Mouse (Mus musculus) limb, embryonic 11.5 days (tissue): ENCODE measurements around the gene Teddm1a. TPM values are rescaled to one million over a fixed set of nuclear protein-coding genes. Genes with fewer than 3 reads are reported as not detected.

Source experiments
- ATAC-seq: fragments of 200-750 bp; cut with Nextera tagmentation; 2 replicates; pipeline ENCODE4 v1.8.0; 2017; ENCODE audit warnings: low read depth; ENCODE audit not compliant: insufficient number of reproducible peaks, low FRiP score, low TSS enrichment
- DNase-seq: peaks from one replicate; pipeline ENCODE4 v3.0.0-alpha.2; 2015; ENCODE audit warnings: low spot score
- H3K27ac ChIP-seq: fragments of 300-500 bp; sonication (generic); replicated peaks from 2 replicates; pipeline ENCODE4 v1.5.1; 2014; ENCODE audit warnings: low read depth, mild to moderate bottlenecking, low read length
- H3K27me3 ChIP-seq: fragments of 300-500 bp; sonication (generic); 2 replicates; pipeline ENCODE4 v1.6.1; 2014; ENCODE audit warnings: mild to moderate bottlenecking, low read length, mixed read lengths; ENCODE audit not compliant: control insufficient read depth, insufficient read depth
- H3K36me3 ChIP-seq: fragments of 300-500 bp; sonication (generic); 2 replicates; pipeline ENCODE4 v1.6.1; 2014; ENCODE audit warnings: mild to moderate bottlenecking, low read length, moderate library complexity, mixed read lengths; ENCODE audit not compliant: control insufficient read depth, insufficient read depth
- H3K4me1 ChIP-seq: fragments of 300-500 bp; sonication (generic); 2 replicates; pipeline ENCODE4 v1.6.1; 2014; ENCODE audit warnings: low read length, mixed read lengths; ENCODE audit not compliant: control insufficient read depth, insufficient read depth
- H3K4me2 ChIP-seq: fragments of 300-500 bp; sonication (generic); 2 replicates; pipeline ENCODE4 v1.6.1; 2014; ENCODE audit warnings: low read depth, mild to moderate bottlenecking, moderate library complexity; ENCODE audit not compliant: severe bottlenecking
- H3K4me3 ChIP-seq: fragments of 300-500 bp; sonication (generic); 2 replicates; pipeline ENCODE4 v1.5.1; 2014; ENCODE audit warnings: low read depth, low read length
- H3K9ac ChIP-seq: fragments of 300-500 bp; sonication (generic); 2 replicates; pipeline ENCODE4 v1.6.1; 2014; ENCODE audit warnings: mild to moderate bottlenecking, low read length
- H3K9me3 ChIP-seq: fragments of 300-500 bp; sonication (generic); 2 replicates; pipeline ENCODE4 v1.6.1; 2016; ENCODE audit warnings: low read length; ENCODE audit not compliant: control insufficient read depth
- WGBS: fragments of 180-500 bp; shearing (Covaris S2); extraction: QIAGEN DNeasy Blood & Tissue Kit; methylation state at CpG from one replicate; pipeline ENCODE4 v1.1.7; 2014; 5-methylcytosine and 5-hydroxymethylcytosine counted together
- microRNA-seq: library from miRNA; unstranded; fragments of <30 nt; microRNA quantifications from one replicate; pipeline ENCODE4, GENCODE M21; 2016
- polyA plus RNA-seq: library from polyadenylated mRNA; unstranded; fragments of >200 nt; fragmentation: Nextera tagmentation; extraction: Ambion mirVana; gene quantifications from 2 replicates; pipeline ENCODE4 v1.2.1, GENCODE M21; 2014

Gene Teddm1a
- polyA plus RNA-seq, 1 experiment from 2014 or later, result not detected

DNA sequence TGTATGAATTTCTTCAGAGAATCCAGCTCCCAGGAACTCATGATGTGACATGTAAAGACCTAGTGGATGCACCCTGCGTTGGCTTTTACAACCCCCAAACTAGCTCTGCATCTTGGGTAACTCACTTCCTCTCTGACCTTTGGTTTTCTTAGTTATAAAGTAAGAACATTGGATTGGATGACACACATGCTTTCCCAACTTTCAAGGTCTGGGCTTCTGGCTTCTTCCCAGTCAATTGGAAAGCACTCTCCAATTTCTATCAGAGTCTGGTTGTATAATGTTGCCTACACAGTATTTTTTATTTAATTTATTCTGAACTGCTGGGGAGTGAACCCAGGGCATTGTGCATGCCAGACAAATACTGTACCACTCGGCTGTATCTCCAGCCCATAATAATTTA lies 38.9 kb downstream of the Teddm1a start:
- Histone ChIP-seq H3K27me3 (no peaks in the 10 kb centered on the region), H3K4me3 (no peak overlapping the region), H3K9me3 (no peaks in the 10 kb centered on the region), H3K4me1 (no peaks in the 10 kb centered on the region), H3K4me2 (no peak overlapping the region), H3K9ac (no peak overlapping the region), H3K27ac (no peak overlapping the region), H3K36me3 (no peaks in the 10 kb centered on the region)
- DNase-seq (no peak), ATAC-seq (no peak)
- 88% methylated on average over 2 of the region's 2 CpGs for WGBS

GRCm38 (mm10) chr1:153933772-153934171 lies 42.2 kb downstream of the Teddm1a start:
- DNase-seq (no peak), ATAC-seq (no peak)
- H3K27me3 ChIP-seq, result no peaks in the 10 kb centered on the region
- no peak overlapping the region for H3K4me2 ChIP-seq
- no peak overlapping the region for H3K27ac ChIP-seq
- no peaks in the 10 kb centered on the region for H3K9me3 ChIP-seq
- no peak overlapping the region for H3K4me3 ChIP-seq
- WGBS, result 79% methylated on average over 1 of the region's 1 CpGs
- no peak overlapping the region for H3K9ac ChIP-seq
- H3K36me3 ChIP-seq, result no peaks in the 10 kb centered on the region
- H3K4me1 ChIP-seq, result no peaks in the 10 kb centered on the region

- H3K4me2 ChIP-seq, result no peak overlapping the region
- H3K4me3 ChIP-seq, result no peak overlapping the region
- no peaks in the 10 kb centered on the region for H3K36me3 ChIP-seq
- ATAC-seq, result no peak
- no peaks in the 10 kb centered on the region for H3K9me3 ChIP-seq
- no peak for DNase-seq
- H3K27ac ChIP-seq, result no peak overlapping the region
- no peaks in the 10 kb centered on the region for H3K4me1 ChIP-seq
- 82% methylated on average over 12 of the region's 12 CpGs for WGBS
- no peaks in the 10 kb centered on the region for H3K27me3 ChIP-seq
- no peak overlapping the region for H3K9ac ChIP-seq
Observed at GRCm38 (mm10) chr1:153935844-153936380, 44.4 kb downstream of the Teddm1a start.

DNA sequence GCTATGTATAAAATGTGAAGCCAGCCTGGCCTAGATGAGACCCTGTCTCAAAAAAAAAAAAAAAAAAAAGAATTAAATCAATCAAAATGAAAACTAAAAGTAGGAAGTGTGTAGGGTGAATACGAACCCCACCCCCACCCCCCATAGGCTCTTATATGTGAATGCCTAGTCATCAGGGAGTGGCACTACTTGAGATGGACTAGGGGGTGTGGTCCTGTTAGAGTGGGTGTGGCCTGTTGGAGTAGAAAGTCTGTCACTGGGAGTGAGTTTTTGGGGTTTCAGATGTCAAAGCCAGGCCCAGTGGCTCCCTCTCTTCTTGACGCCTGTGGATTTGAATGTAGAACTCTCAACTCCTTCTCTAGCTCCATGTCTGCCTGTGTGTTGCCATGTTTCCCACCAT lies 45.5 kb downstream of the Teddm1a start:
- Histone ChIP-seq H3K27ac (no peak overlapping the region), H3K36me3 (no peaks in the 10 kb centered on the region), H3K4me1 (no peaks in the 10 kb centered on the region), H3K9ac (no peak overlapping the region), H3K9me3 (no peaks in the 10 kb centered on the region), H3K4me3 (no peak overlapping the region), H3K27me3 (no peaks in the 10 kb centered on the region), H3K4me2 (no peak overlapping the region)
- 90% methylated on average over 2 of the region's 2 CpGs for WGBS
- DNase-seq, result no peak
- no peak for ATAC-seq

DNA sequence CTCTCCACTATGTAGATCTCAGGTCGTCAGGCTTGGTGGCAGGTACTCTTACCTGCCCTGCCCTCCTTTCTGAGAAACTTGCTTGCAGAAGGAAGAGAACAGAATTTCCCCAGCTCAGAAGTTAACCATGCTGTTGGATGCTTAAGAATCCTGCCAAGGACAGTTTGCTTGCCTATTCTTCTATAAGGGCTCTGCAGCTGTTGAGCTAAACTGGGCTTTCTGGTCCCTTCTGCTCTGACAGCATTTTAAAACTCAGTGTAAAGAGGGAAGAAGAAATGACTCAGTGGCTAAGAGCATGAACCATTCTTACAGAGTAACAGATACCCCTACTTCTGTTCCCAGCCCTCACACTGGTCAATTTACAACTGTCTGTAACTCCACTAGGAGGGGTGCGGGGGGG lies 49.4 kb downstream of the Teddm1a start:
- H3K4me3 ChIP-seq, result no peak overlapping the region
- H3K4me1 ChIP-seq, result no peaks in the 10 kb centered on the region
- ATAC-seq (no peak), DNase-seq (no peak)
- no peaks in the 10 kb centered on the region for H3K9me3 ChIP-seq
- no peak overlapping the region for H3K4me2 ChIP-seq
- no peaks in the 10 kb centered on the region for H3K27me3 ChIP-seq
- no peak overlapping the region for H3K9ac ChIP-seq
- H3K36me3 ChIP-seq, result no peaks in the 10 kb centered on the region
- WGBS, result 90% methylated on average over 2 of the region's 2 CpGs
- H3K27ac ChIP-seq, result no peak overlapping the region

Small RNA genes within 50 kb of the gene (microRNA-seq; reads per million reads assigned to microRNA genes)
- 31.7 reads per million, percentile 35 among the genes with 10 or more reads in this experiment for gene Mir8114

Other genes with a start within 250 kb of the Teddm1a start
- gene Rgs8, start 238.7 kb upstream of the Teddm1a start, polyA plus RNA-seq, result 0.24 and 0.74 TPM in 2 replicates
- gene Rgs16, start 151.4 kb upstream of the Teddm1a start, polyA plus RNA-seq, result 4.8 and 4.9 TPM in 2 replicates
- 9.1 and 10.2 TPM in 2 replicates for gene Rnasel, start 142.3 kb upstream of the Teddm1a start, polyA plus RNA-seq
- 0.07 TPM in 1 of 2 replicates, not detected in the other for gene Rgsl1, start 47.6 kb upstream of the Teddm1a start, polyA plus RNA-seq
- 0.28 and 0.67 TPM in 2 replicates for gene Teddm1b, start 17.4 kb upstream of the Teddm1a start, polyA plus RNA-seq
- 128 and 132 TPM in 2 replicates for gene Glul, start 8.2 kb downstream of the Teddm1a start, polyA plus RNA-seq
- gene Teddm2, start 8.5 kb downstream of the Teddm1a start, polyA plus RNA-seq, result 0.52 and 0.56 TPM in 2 replicates